In the genomic region with DNA sequence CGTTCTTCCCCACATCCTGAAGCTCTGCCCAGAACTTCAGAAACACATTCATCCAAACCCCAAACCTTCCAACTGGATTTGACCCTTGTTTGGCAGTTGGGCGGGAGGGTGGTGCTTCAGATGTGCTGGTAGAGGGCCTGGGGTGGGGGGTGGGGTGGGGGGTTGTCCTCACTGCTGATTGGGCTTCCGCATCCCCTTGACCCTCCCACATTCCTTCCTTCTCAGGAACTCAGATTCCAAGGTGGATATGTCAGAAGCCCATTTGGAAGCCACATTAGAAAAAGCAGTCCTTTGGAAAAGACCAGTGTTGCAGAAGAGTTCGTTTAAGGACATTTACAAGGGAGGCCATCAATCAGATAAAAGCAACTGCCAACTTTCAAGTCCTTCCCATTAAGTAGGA, we compare ENCODE assay signal across 9 mouse cellular contexts. TPM values are rescaled to one million over a fixed set of nuclear protein-coding genes. Genes with fewer than 3 reads are reported as not detected.
DNase-seq lines count a peak whose midpoint lies in the region; ATAC-seq lines count a peak whose summit lies in the region.
"Had no signal": no experiment of that assay in that cellular context is flagged by ENCODE, and none has a peak within 500 bp of the region (broad histone marks: within the 10 kb centered on the region; RNA-seq: fewer than 3 reads in every experiment).

No protein-coding gene starts in this region.

- 0 out of 2 replicates have a peak overlapping the region, but pooled peaks have one; percentile 64 for H3K4me3 ChIP-seq in heart, embryonic 11.5 days (ENCODE audit: low read depth, low read length)
- H3K4me3 ChIP-seq in stomach, embryonic 16.5 days (replicated peaks; ENCODE audit: low read length), result peak overlapping the region; percentile 55

- no peak for ATAC-seq in heart, embryonic 11.5 days (replicated peaks; ENCODE audit: insufficient number of reproducible peaks, low FRiP score, low TSS enrichment)
- ATAC-seq in stomach, embryonic 16.5 days (ENCODE audit: insufficient read depth, low FRiP score), result 0 out of 2 replicates have a peak, but pooled peaks have one; percentile 27
- no peak for ATAC-seq in inflammation-experienced regulatory T-cells, adult 6 months

- 55% methylated on average over 4 of the region's 4 CpGs for WGBS in heart, embryonic 11.5 days (ENCODE audit: insufficient replicate concordance)
- 55% methylated on average over 4 of the region's 4 CpGs for WGBS in stomach, embryonic 16.5 days

- H3K27me3 ChIP-seq in heart, embryonic 11.5 days (ENCODE audit: control insufficient read depth, insufficient read depth, low read length), result peaks cover 3% of the 10 kb centered on the region; the same call in 1 of the 2 replicates
- peaks cover 22% of the 10 kb centered on the region for H3K27me3 ChIP-seq in stomach, embryonic 16.5 days (ENCODE audit: control insufficient read depth, insufficient read depth, low read length)

- no peaks in the 10 kb centered on the region for H3K9me3 ChIP-seq in heart, embryonic 11.5 days (replicated peaks; ENCODE audit: control insufficient read depth, low read length)
- H3K9me3 ChIP-seq in stomach, embryonic 16.5 days (replicated peaks; ENCODE audit: control insufficient read depth, low read length), result no peaks in the 10 kb centered on the region

- H3K4me2 ChIP-seq in heart, embryonic 11.5 days, result no peak overlapping the region
- H3K4me2 ChIP-seq in stomach, embryonic 16.5 days (ENCODE audit: low read depth, low read length), result peak overlapping the region; percentile 87

- H3K4me1 ChIP-seq in heart, embryonic 11.5 days (ENCODE audit: control insufficient read depth, insufficient read depth, low read length), result 0 out of 2 replicates have a peak, but pooled peaks cover 4% of the 10 kb centered on the region
- H3K4me1 ChIP-seq in stomach, embryonic 16.5 days (ENCODE audit: control insufficient read depth, insufficient read depth, low read length), result peaks cover 10% of the 10 kb centered on the region; the same call in 1 of the 2 replicates

- H3K36me3 ChIP-seq in heart, embryonic 11.5 days (ENCODE audit: control insufficient read depth, insufficient read depth, low read length), result no peaks in the 10 kb centered on the region
- no peaks in the 10 kb centered on the region for H3K36me3 ChIP-seq in stomach, embryonic 16.5 days (ENCODE audit: control insufficient read depth, insufficient read depth, low read length)

- no peak overlapping the region for H3K27ac ChIP-seq in heart, embryonic 11.5 days (ENCODE audit: low read depth, low read length)
- no peak overlapping the region for H3K27ac ChIP-seq in stomach, embryonic 16.5 days (ENCODE audit: low read length)

- peak; percentile 22 for DNase-seq in kidney, adult 11 months
- DNase-seq in kidney, adult 18-20 months, result no peak
- DNase-seq in kidney, postnatal 36 days, result peak; percentile 26 to 27
- DNase-seq in layer of hippocampus, adult 18-20 months (ENCODE audit: low spot score in 2 of 2), result no peak
- no peak for DNase-seq in thymus, postnatal 4 days
- DNase-seq: cerebellum, postnatal 36 days had no signal

- H3K9ac ChIP-seq in heart, embryonic 11.5 days (ENCODE audit: low read depth, low read length), result no peak overlapping the region
- no peak overlapping the region for H3K9ac ChIP-seq in stomach, embryonic 16.5 days (ENCODE audit: low read length)

RNA-seq across cellular contexts. Expression of gene Adamts5, which starts 3.2 kb away (rescaled TPM):
- 1.8 and 2.4 TPM in 2 replicates for polyA plus RNA-seq in heart, embryonic 11.5 days (2014; fragmentation: Nextera tagmentation; extraction: Ambion mirVana)
- 4.4 and 4.5 TPM in 2 replicates for polyA plus RNA-seq in stomach, embryonic 16.5 days (2015; fragmentation: Nextera tagmentation; extraction: Ambion mirVana)
- under 1 TPM; 0.43 to 0.57 TPM for total RNA-seq in layer of hippocampus, adult 18-20 months (2021)
- polyA plus RNA-seq in inflammation-experienced regulatory T-cells, adult 6 months (2017; shearing (Covaris generic)), result under 1 TPM in 2 of 3 experiments, not detected in 1; 0.03 to 0.04 TPM

Comparison
In these comparisons a context has a peak if more than half of its experiments do, and no peak if none do; other contexts are left out.
1. DNase-seq: peak in kidney, adult 11 months (single experiment) and kidney, postnatal 36 days (2 of 2); none in kidney, adult 18-20 months (single experiment), layer of hippocampus, adult 18-20 months (0 of 2) and thymus, postnatal 4 days (single experiment).